Mouse (Mus musculus) hindbrain, embryonic 13.5 days (tissue): Measurements from ENCODE around the gene Nacc2. TPM values are rescaled to one million over a fixed set of nuclear protein-coding genes. Genes with fewer than 3 reads are reported as not detected.

Experiments used
- ATAC-seq: fragments of 200-750 bp; cut with Nextera tagmentation; 2 replicates; pipeline ENCODE4 v1.8.0; 2017; ENCODE audit warnings: moderate TSS enrichment; ENCODE audit not compliant: low FRiP score
- H3K27ac ChIP-seq: fragments of 300-500 bp; sonication (generic); 2 replicates; pipeline ENCODE4 v1.5.1; 2015; ENCODE audit warnings: inconsistent platforms, mild to moderate bottlenecking, moderate library complexity
- H3K27me3 ChIP-seq: fragments of 300-500 bp; sonication (generic); 2 replicates; pipeline ENCODE4 v1.6.1; 2015; ENCODE audit warnings: mild to moderate bottlenecking, inconsistent platforms
- H3K36me3 ChIP-seq: fragments of 300-500 bp; sonication (generic); 2 replicates; pipeline ENCODE4 v1.6.1; 2015; ENCODE audit warnings: mild to moderate bottlenecking, inconsistent platforms
- H3K4me1 ChIP-seq: fragments of 300-500 bp; sonication (generic); replicated peaks from 2 replicates; pipeline ENCODE4 v1.6.1; 2015; ENCODE audit warnings: inconsistent platforms
- H3K4me2 ChIP-seq: fragments of 300-500 bp; sonication (generic); 2 replicates; pipeline ENCODE4 v1.6.1; 2015; ENCODE audit warnings: inconsistent platforms, mild to moderate bottlenecking, moderate library complexity
- H3K4me3 ChIP-seq: fragments of 300-500 bp; sonication (generic); 2 replicates; pipeline ENCODE4 v1.5.1; 2015; ENCODE audit warnings: mild to moderate bottlenecking, inconsistent platforms
- H3K9ac ChIP-seq: fragments of 300-500 bp; sonication (generic); 2 replicates; pipeline ENCODE4 v1.6.1; 2015; ENCODE audit warnings: mild to moderate bottlenecking, inconsistent platforms
- H3K9me3 ChIP-seq: fragments of 300-500 bp; sonication (generic); 2 replicates; pipeline ENCODE4 v1.6.1; 2016; ENCODE audit warnings: inconsistent platforms
- WGBS: fragments of 180-500 bp; shearing (Covaris S2); methylation state at CpG from one replicate; pipeline ENCODE4 v1.1.7; 2015; 5-methylcytosine and 5-hydroxymethylcytosine counted together
- polyA plus RNA-seq: library from polyadenylated mRNA; unstranded; fragments of >200 nt; fragmentation: Nextera tagmentation; extraction: Ambion mirVana; gene quantifications from 2 replicates; pipeline ENCODE4 v1.2.1, GENCODE M21; 2015

Gene Nacc2
- polyA plus RNA-seq, 1 experiment from 2014 or later: 14.2 TPM

GRCm38 (mm10) chr2:26039951-26040350 lies 83.1 kb downstream of the Nacc2 start:
- Histone ChIP-seq H3K27ac (0 out of 2 replicates have a peak overlapping the region, but pooled peaks have one; percentile 35), H3K4me2 (no peak overlapping the region), H3K27me3 (no peaks in the 10 kb centered on the region), H3K9ac (no peak overlapping the region), H3K4me1 (peaks cover 28% of the 10 kb centered on the region), H3K36me3 (no peaks in the 10 kb centered on the region), H3K9me3 (no peaks in the 10 kb centered on the region), H3K4me3 (no peak overlapping the region)
- no peak for ATAC-seq
- WGBS: 57% methylated on average over 14 of the region's 14 CpGs

- H3K4me3 ChIP-seq: no peak overlapping the region
- H3K4me2 ChIP-seq: no peak overlapping the region
- no peak overlapping the region for H3K27ac ChIP-seq
- ATAC-seq: no peak
- no peaks in the 10 kb centered on the region for H3K9me3 ChIP-seq
- H3K27me3 ChIP-seq: no peaks in the 10 kb centered on the region
- H3K9ac ChIP-seq: no peak overlapping the region
- H3K36me3 ChIP-seq: no peaks in the 10 kb centered on the region
- 57% methylated on average over 6 of the region's 6 CpGs for WGBS
- H3K4me1 ChIP-seq: peaks cover 29% of the 10 kb centered on the region
These were observed 85.6 kb downstream of the Nacc2 start for GRCm38 (mm10) chr2:26037386-26037785.

- Histone ChIP-seq H3K4me1 (peaks cover 17% of the 10 kb centered on the region), H3K9me3 (no peaks in the 10 kb centered on the region), H3K36me3 (no peaks in the 10 kb centered on the region), H3K4me2 (no peak overlapping the region), H3K9ac (no peak overlapping the region), H3K4me3 (no peak overlapping the region), H3K27me3 (0 out of 2 replicates have a peak, but pooled peaks cover 1% of the 10 kb centered on the region), H3K27ac (peak overlapping the region; percentile 6; the same call in 1 of the 2 replicates)
- no peak for ATAC-seq
- 78% methylated on average over 15 of the region's 15 CpGs for WGBS
These were observed 88.5 kb downstream of the Nacc2 start for GRCm38 (mm10) chr2:26034344-26035050.

GRCm38 (mm10) chr2:26030288-26030687 lies 92.7 kb downstream of the Nacc2 start:
- Histone ChIP-seq H3K27me3 (0 out of 2 replicates have a peak, but pooled peaks cover 4% of the 10 kb centered on the region), H3K27ac (no peak overlapping the region), H3K36me3 (no peaks in the 10 kb centered on the region), H3K9ac (no peak overlapping the region), H3K4me3 (no peak overlapping the region), H3K4me1 (0 out of 2 replicates have a peak, but pooled peaks cover 5% of the 10 kb centered on the region), H3K4me2 (no peak overlapping the region), H3K9me3 (no peaks in the 10 kb centered on the region)
- no peak for ATAC-seq
- 49% methylated on average over 3 of the region's 3 CpGs for whole genome bisulfite sequencing

- Histone ChIP-seq H3K36me3 (no peaks in the 10 kb centered on the region), H3K9ac (no peak overlapping the region), H3K27me3 (0 out of 2 replicates have a peak, but pooled peaks cover 2% of the 10 kb centered on the region), H3K4me1 (peaks cover 22% of the 10 kb centered on the region), H3K9me3 (no peaks in the 10 kb centered on the region), H3K4me2 (no peak overlapping the region), H3K27ac (no peak overlapping the region), H3K4me3 (no peak overlapping the region)
- 30% methylated on average over 4 of the region's 4 CpGs for WGBS
- ATAC-seq: no peak
These were observed 98.6 kb downstream of the Nacc2 start for GRCm38 (mm10) chr2:26024138-26025075.

- Histone ChIP-seq H3K4me1 (peaks cover 33% of the 10 kb centered on the region), H3K4me3 (no peak overlapping the region), H3K9ac (no peak overlapping the region), H3K27ac (no peak overlapping the region), H3K4me2 (no peak overlapping the region), H3K36me3 (no peaks in the 10 kb centered on the region), H3K27me3 (no peaks in the 10 kb centered on the region), H3K9me3 (no peaks in the 10 kb centered on the region)
- WGBS: 87% methylated on average over 1 of the region's 1 CpGs
- no peak for ATAC-seq
These were observed 100.4 kb downstream of the Nacc2 start for GRCm38 (mm10) chr2:26022626-26023025.

- H3K9me3 ChIP-seq: no peaks in the 10 kb centered on the region
- H3K9ac ChIP-seq: no peak overlapping the region
- peaks cover 37% of the 10 kb centered on the region for H3K4me1 ChIP-seq
- no peak overlapping the region for H3K27ac ChIP-seq
- WGBS: 85% methylated on average over 8 of the region's 8 CpGs
- no peak overlapping the region for H3K4me3 ChIP-seq
- ATAC-seq: no peak
- no peaks in the 10 kb centered on the region for H3K36me3 ChIP-seq
- peak overlapping the region; percentile 42 for H3K4me2 ChIP-seq
- no peaks in the 10 kb centered on the region for H3K27me3 ChIP-seq
These were observed 100.8 kb downstream of the Nacc2 start for GRCm38 (mm10) chr2:26022258-26022565.

GRCm38 (mm10) chr2:26021561-26022257 lies 101.3 kb downstream of the Nacc2 start, which contains the start of gene Ubac1:
Gene Ubac1, minus strand, starts transcription at chr2:26021747.
- Histone ChIP-seq H3K9me3 (no peaks in the 10 kb centered on the region), H3K4me3 (peak within 1 kb of the TSS; percentile 85), H3K9ac (peak within 1 kb of the TSS; percentile 91), H3K36me3 (no peaks in the 10 kb centered on the region), H3K4me1 (peaks cover 41% of the 10 kb centered on the region), H3K27ac (peak within 1 kb of the TSS; percentile 89), H3K4me2 (peak within 1 kb of the TSS; percentile 89), H3K27me3 (no peaks in the 10 kb centered on the region)
- peak; percentile 92 for ATAC-seq
- WGBS: 10% methylated on average over 31 of the region's 50 CpGs

- peak overlapping the region; percentile 89 for H3K4me2 ChIP-seq
- peaks cover 41% of the 10 kb centered on the region for H3K4me1 ChIP-seq
- no peaks in the 10 kb centered on the region for H3K9me3 ChIP-seq
- peak overlapping the region; percentile 89 for H3K27ac ChIP-seq
- ATAC-seq: peak; percentile 4; the same call in 1 of the 2 replicates
- peak overlapping the region; percentile 91 for H3K9ac ChIP-seq
- no peaks in the 10 kb centered on the region for H3K27me3 ChIP-seq
- 2% methylated on average over 37 of the region's 38 CpGs for WGBS
- peak overlapping the region; percentile 85 for H3K4me3 ChIP-seq
- peaks cover 5% of the 10 kb centered on the region for H3K36me3 ChIP-seq
These were observed 102.1 kb downstream of the Nacc2 start for GRCm38 (mm10) chr2:26020714-26021560.

GRCm38 (mm10) chr2:26019923-26020322 lies 103.1 kb downstream of the Nacc2 start:
- Histone ChIP-seq H3K27ac (no peak overlapping the region), H3K9ac (peak overlapping the region; percentile 91; the same call in 1 of the 2 replicates), H3K4me2 (peak overlapping the region; percentile 89), H3K36me3 (peaks cover 15% of the 10 kb centered on the region), H3K4me1 (peaks cover 41% of the 10 kb centered on the region), H3K9me3 (no peaks in the 10 kb centered on the region), H3K4me3 (peak overlapping the region; percentile 85), H3K27me3 (no peaks in the 10 kb centered on the region)
- no peak for ATAC-seq
- WGBS: 93% methylated on average over 3 of the region's 3 CpGs

GRCm38 (mm10) chr2:26017326-26017725 lies 105.7 kb downstream of the Nacc2 start:
- 80% methylated on average over 4 of the region's 4 CpGs for WGBS
- Histone ChIP-seq H3K36me3 (peaks cover 39% of the 10 kb centered on the region), H3K4me2 (no peak overlapping the region), H3K27me3 (no peaks in the 10 kb centered on the region), H3K9ac (peak overlapping the region; percentile 31; the same call in 1 of the 2 replicates), H3K9me3 (no peaks in the 10 kb centered on the region), H3K27ac (no peak overlapping the region), H3K4me3 (no peak overlapping the region), H3K4me1 (peaks cover 39% of the 10 kb centered on the region)
- no peak for ATAC-seq
